18 mouse cellular contexts compared by ENCODE assay signal in genomic region chr1:21469311-21469710, GRCm38 (mm10).
A peak's percentile ranks its signal among the peaks of the same experiment; 100 is the strongest.
DNase-seq lines count a peak whose midpoint lies in the region; TF ChIP-seq lines count a peak whose summit lies in the region.
"Had no signal": no experiment of that assay in that cellular context is flagged by ENCODE, and none has a peak within 500 bp of the region (broad histone marks: within the 10 kb centered on the region; RNA-seq: fewer than 3 reads in every experiment).

No protein-coding gene starts in this region.

- H3K36me3 ChIP-seq in CH12.LX (replicated peaks in 1 of 2; ENCODE audit: control insufficient read depth in 1 of 2, insufficient read depth in 1 of 2, low read length in 1 of 2): peaks cover 0 to 7% of the 10 kb centered on the region in 2 experiments
- H3K36me3 ChIP-seq: embryonic facial prominence, embryonic 12.5 days; forebrain, embryonic 12.5 days; heart, embryonic 12.5 days had no signal

- TF ChIP-seq POLR2A in CH12.LX (IDR thresholded peaks at IDR 0.05; ENCODE audit: low read depth, low read length): no peak

- H3K4me1 ChIP-seq in CH12.LX (ENCODE audit: control insufficient read depth in 1 of 2, insufficient read depth in 2 of 2): 0 out of 4 replicates have a peak, but pooled peaks cover 0 to 4% of the 10 kb centered on the region in 2 experiments
- H3K4me1 ChIP-seq: embryonic facial prominence, embryonic 12.5 days; forebrain, embryonic 12.5 days; heart, embryonic 12.5 days had no signal

- H3K27me3 ChIP-seq in CH12.LX (replicated peaks): no peaks in the 10 kb centered on the region
- H3K27me3 ChIP-seq: embryonic facial prominence, embryonic 12.5 days; forebrain, embryonic 12.5 days; heart, embryonic 12.5 days had no signal

- no peaks in the 10 kb centered on the region for H3K9me3 ChIP-seq in CH12.LX (replicated peaks; ENCODE audit: low read length)
- H3K9me3 ChIP-seq: embryonic facial prominence, embryonic 12.5 days; forebrain, embryonic 12.5 days; heart, embryonic 12.5 days had no signal

- H3K79me2 ChIP-seq in CH12.LX (replicated peaks; ENCODE audit: control insufficient read depth, extremely low read depth, insufficient read depth, poor library complexity, severe bottlenecking): no peaks in the 10 kb centered on the region

- TF ChIP-seq EP300 in CH12.LX (IDR thresholded peaks at IDR 0.05; ENCODE audit: low read length): no peak

- no peak for TF ChIP-seq RAD21 in CH12.LX (IDR thresholded peaks at IDR 0.05; ENCODE audit: low read depth, low read length)

- in situ Hi-C loops in CH12.LX (cut with MboI; ENCODE audit: low pct_ligation_motif_present, low pct_unique_long_range_greater_than_20kb, low sequenced_read_pairs): no loop called here

- H3K4me3 ChIP-seq in CH12.LX (replicated peaks in 1 of 3; ENCODE audit: low read depth in 2 of 3, low read length in 2 of 3, poor library complexity in 1 of 3): no peak overlapping the region
- H3K4me3 ChIP-seq: embryonic facial prominence, embryonic 12.5 days; forebrain, embryonic 12.5 days; heart, embryonic 12.5 days had no signal

- no peak overlapping the region for H3K4me2 ChIP-seq in CH12.LX (ENCODE audit: insufficient read depth, low read depth, poor library complexity, severe bottlenecking)
- H3K4me2 ChIP-seq: embryonic facial prominence, embryonic 12.5 days; forebrain, embryonic 12.5 days; heart, embryonic 12.5 days had no signal

- no peak overlapping the region for H3K9ac ChIP-seq in CH12.LX (ENCODE audit: insufficient read depth, low read depth)
- H3K9ac ChIP-seq: embryonic facial prominence, embryonic 12.5 days; forebrain, embryonic 12.5 days; forebrain, postnatal 0 days; heart, embryonic 12.5 days had no signal

- DNase-seq in CD4-positive helper T cell, adult 2 months (ENCODE audit: low read depth, low spot score): peak; percentile 26
- no peak for DNase-seq in CH12.LX (ENCODE audit: extremely low read depth)
- peak; percentile 88 for DNase-seq in thymus, postnatal 0 days (ENCODE audit: low spot score)
- peak; percentile 61 to 82 for DNase-seq in thymus, postnatal 36 days
- DNase-seq in lung, postnatal 14 days: no peak
- DNase-seq in spleen, postnatal 36 days (ENCODE audit: low spot score in 2 of 2): no peak
- DNase-seq in lung, postnatal 10 days: no peak
- DNase-seq: adrenal gland, adult 8-10 months; adrenal gland, postnatal 36 days; cerebellum, adult 8-10 months; cerebellum, postnatal 14 days; embryo, embryonic 11 days; forebrain, postnatal 0 days; gastrocnemius, postnatal 14 days; heart, postnatal 36 days had no signal

- dilution Hi-C loops in CH12.LX (cut with MboI; ENCODE audit: extremely low pct_ligation_motif_present, extremely low pct_unique_long_range_greater_than_20kb, low sequenced_read_pairs): no loop called here

- TF ChIP-seq CTCF in CH12.LX (conservative IDR thresholded peaks at IDR 0.05 in 1 of 2, IDR thresholded peaks at IDR 0.05 in 1 of 2; ENCODE audit: low read depth in 2 of 2, low read length in 2 of 2): no peak

- H3K27ac ChIP-seq in CH12.LX (ENCODE audit: insufficient read depth, low read depth): no peak overlapping the region
- H3K27ac ChIP-seq: embryonic facial prominence, embryonic 12.5 days; forebrain, embryonic 12.5 days had no signal

TF ChIP-seq in CH12.LX, 34 proteins besides CTCF, POLR2A, EP300 and RAD21:
- 0 out of 2 replicates have a peak, but pooled peaks have one; percentile 9 for TF ChIP-seq TCF12 (IDR thresholded peaks at IDR 0.05; ENCODE audit: low read depth, low read length)
- TF ChIP-seq BHLHE40 (IDR thresholded peaks at IDR 0.05; ENCODE audit: low read depth, low read length): no peak
- no peak for TF ChIP-seq IRF4 (IDR thresholded peaks at IDR 0.05; ENCODE audit: low read depth, low read length)
TF ChIP-seq in CH12.LX: peak in this region for 1.

Comparison
In these comparisons a context has a peak if more than half of its experiments do, and no peak if none do; other contexts are left out.
1. DNase-seq: peak in CD4-positive helper T cell, adult 2 months (single experiment), thymus, postnatal 0 days (single experiment) and thymus, postnatal 36 days (2 of 2); none in CH12.LX (single experiment), lung, postnatal 14 days (single experiment), spleen, postnatal 36 days (0 of 2) and lung, postnatal 10 days (single experiment).